9 mouse cellular contexts compared by ENCODE assay signal in the genomic region with DNA sequence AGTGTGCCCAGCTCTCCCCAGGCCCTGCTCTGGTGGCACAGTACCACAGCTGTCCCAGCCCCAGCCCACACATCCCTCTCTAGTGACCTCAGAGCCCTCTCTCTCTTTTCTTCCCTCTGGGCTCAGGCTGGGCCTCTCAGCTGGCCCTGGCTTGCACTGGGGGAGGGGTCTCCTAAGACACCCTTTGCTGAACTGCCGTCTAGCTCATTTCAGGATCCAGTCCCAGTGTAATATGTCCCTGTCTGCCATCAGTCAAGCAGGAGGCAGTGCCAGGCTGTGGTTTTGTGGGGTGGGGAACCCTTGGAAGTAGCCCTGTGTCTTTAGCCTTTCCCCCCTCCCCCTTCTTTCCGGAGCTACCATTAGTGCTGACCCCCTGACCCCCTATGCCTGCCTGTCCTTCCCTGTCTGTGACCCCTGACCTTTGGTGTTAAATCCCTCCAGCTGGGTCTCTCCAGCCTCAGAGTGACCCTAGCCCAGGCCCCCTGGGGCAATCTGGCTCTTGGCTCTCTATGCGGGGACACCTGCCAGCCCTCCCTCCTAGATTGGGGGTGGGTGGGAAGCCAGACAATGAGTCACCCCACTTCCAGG. TPM values are rescaled to one million over a fixed set of nuclear protein-coding genes. Genes with fewer than 3 reads are reported as not detected.
DNase-seq lines count a peak whose midpoint lies in the region; ATAC-seq lines count a peak whose summit lies in the region.
"Had no signal": no experiment of that assay in that cellular context is flagged by ENCODE, and none has a peak within 500 bp of the region (broad histone marks: within the 10 kb centered on the region; RNA-seq: fewer than 3 reads in every experiment).

No protein-coding gene starts in this region.

- H3K27ac ChIP-seq in kidney, embryonic 15.5 days, result peak overlapping the region; percentile 97
- H3K27ac ChIP-seq in embryonic facial prominence, embryonic 15.5 days (replicated peaks), result peak overlapping the region; percentile 94
- peak overlapping the region; percentile 99 for H3K27ac ChIP-seq in limb, embryonic 10.5 days
- H3K27ac ChIP-seq in neural tube, embryonic 15.5 days (replicated peaks), result peak overlapping the region; percentile 94

- no peak for DNase-seq in kidney, postnatal 36 days
- no peak for DNase-seq in limb, embryonic 10.5 days (ENCODE audit: low spot score)
- no peak for DNase-seq in spleen, postnatal 4 days (ENCODE audit: low spot score in 2 of 2)
- DNase-seq in spleen, postnatal 36 days (ENCODE audit: low spot score in 2 of 2), result no peak
- no peak for DNase-seq in left cerebral cortex, adult 11 months (ENCODE audit: low spot score)

- peak overlapping the region; percentile 88 for H3K4me2 ChIP-seq in kidney, embryonic 15.5 days
- peak overlapping the region; percentile 90 for H3K4me2 ChIP-seq in embryonic facial prominence, embryonic 15.5 days (replicated peaks)
- peak overlapping the region; percentile 95 for H3K4me2 ChIP-seq in neural tube, embryonic 15.5 days

- 0 out of 2 replicates have a peak, but pooled peaks have one; percentile 23 for ATAC-seq in kidney, embryonic 15.5 days (replicated peaks; ENCODE audit: low FRiP score)
- no peak for ATAC-seq in embryonic facial prominence, embryonic 15.5 days (ENCODE audit: insufficient number of reproducible peaks, low FRiP score, low TSS enrichment, low read depth)
- 0 out of 2 replicates have a peak, but pooled peaks have one; percentile 3 for ATAC-seq in neural tube, embryonic 15.5 days (ENCODE audit: low FRiP score)

- peak overlapping the region; percentile 79 for H3K4me3 ChIP-seq in kidney, embryonic 15.5 days (replicated peaks)
- H3K4me3 ChIP-seq in embryonic facial prominence, embryonic 15.5 days (replicated peaks), result peak overlapping the region; percentile 82
- H3K4me3 ChIP-seq in limb, embryonic 10.5 days, result peak overlapping the region; percentile 97
- peak overlapping the region; percentile 82 for H3K4me3 ChIP-seq in neural tube, embryonic 15.5 days (replicated peaks)

- H3K9ac ChIP-seq in kidney, embryonic 15.5 days, result peak overlapping the region; percentile 92
- peak overlapping the region; percentile 86 for H3K9ac ChIP-seq in embryonic facial prominence, embryonic 15.5 days
- peak overlapping the region; percentile 88 for H3K9ac ChIP-seq in neural tube, embryonic 15.5 days (replicated peaks)

- 10% methylated on average over 3 of the region's 3 CpGs for WGBS in kidney, embryonic 15.5 days
- 18% methylated on average over 3 of the region's 3 CpGs for WGBS in embryonic facial prominence, embryonic 15.5 days
- 3% methylated on average over 3 of the region's 3 CpGs for WGBS in limb, embryonic 10.5 days
- 8% methylated on average over 3 of the region's 3 CpGs for WGBS in neural tube, embryonic 15.5 days

- no peaks in the 10 kb centered on the region for H3K9me3 ChIP-seq in kidney, embryonic 15.5 days (replicated peaks)
- H3K9me3 ChIP-seq in embryonic facial prominence, embryonic 15.5 days (replicated peaks), result no peaks in the 10 kb centered on the region
- no peaks in the 10 kb centered on the region for H3K9me3 ChIP-seq in limb, embryonic 10.5 days (replicated peaks)
- no peaks in the 10 kb centered on the region for H3K9me3 ChIP-seq in neural tube, embryonic 15.5 days (replicated peaks)
- H3K9me3 ChIP-seq: megakaryocyte, embryonic 14.5 days had no signal

- H3K27me3 ChIP-seq in kidney, embryonic 15.5 days, result no peaks in the 10 kb centered on the region
- H3K27me3 ChIP-seq in embryonic facial prominence, embryonic 15.5 days, result no peaks in the 10 kb centered on the region
- no peaks in the 10 kb centered on the region for H3K27me3 ChIP-seq in limb, embryonic 10.5 days (ENCODE audit: low read depth, poor library complexity, severe bottlenecking)
- no peaks in the 10 kb centered on the region for H3K27me3 ChIP-seq in neural tube, embryonic 15.5 days (replicated peaks)

- peaks cover 85% of the 10 kb centered on the region for H3K4me1 ChIP-seq in kidney, embryonic 15.5 days
- H3K4me1 ChIP-seq in embryonic facial prominence, embryonic 15.5 days, result peaks cover 74% of the 10 kb centered on the region
- H3K4me1 ChIP-seq in limb, embryonic 10.5 days, result peaks cover 87% of the 10 kb centered on the region
- peaks cover 83% of the 10 kb centered on the region for H3K4me1 ChIP-seq in neural tube, embryonic 15.5 days

- no peaks in the 10 kb centered on the region; the same call in 1 of the 2 replicates for H3K36me3 ChIP-seq in kidney, embryonic 15.5 days
- H3K36me3 ChIP-seq in embryonic facial prominence, embryonic 15.5 days, result no peaks in the 10 kb centered on the region; the same call in 1 of the 2 replicates
- H3K36me3 ChIP-seq in limb, embryonic 10.5 days, result peaks cover 10% of the 10 kb centered on the region
- H3K36me3 ChIP-seq in neural tube, embryonic 15.5 days, result no peaks in the 10 kb centered on the region

RNA-seq across cellular contexts. Expression of a gene that starts 1.7 kb away (rescaled TPM):
- 41.2 and 43.8 TPM in 2 replicates for polyA plus RNA-seq in kidney, embryonic 15.5 days (2015; fragmentation: Nextera tagmentation; extraction: Ambion mirVana)
- 33.2 and 33.4 TPM in 2 replicates for polyA plus RNA-seq in embryonic facial prominence, embryonic 15.5 days (2015; fragmentation: Nextera tagmentation; extraction: Ambion mirVana)
- polyA plus RNA-seq in limb, embryonic 10.5 days (2016; fragmentation: Nextera tagmentation; extraction: Ambion mirVana), result 27.0 and 30.7 TPM in 2 replicates
- 17.2 and 18.7 TPM in 2 replicates for polyA plus RNA-seq in neural tube, embryonic 15.5 days (2015; fragmentation: Nextera tagmentation; extraction: Ambion mirVana)

RNA-seq across cellular contexts. Expression of a gene that starts 28.6 kb away (rescaled TPM):
- polyA plus RNA-seq in kidney, embryonic 15.5 days (2015; fragmentation: Nextera tagmentation; extraction: Ambion mirVana), result 90.1 and 92.6 TPM in 2 replicates
- 83.4 and 107 TPM in 2 replicates for polyA plus RNA-seq in embryonic facial prominence, embryonic 15.5 days (2015; fragmentation: Nextera tagmentation; extraction: Ambion mirVana)
- polyA plus RNA-seq in limb, embryonic 10.5 days (2016; fragmentation: Nextera tagmentation; extraction: Ambion mirVana), result 108 and 113 TPM in 2 replicates
- 150 and 179 TPM in 2 replicates for polyA plus RNA-seq in neural tube, embryonic 15.5 days (2015; fragmentation: Nextera tagmentation; extraction: Ambion mirVana)

RNA-seq across cellular contexts. Expression of a gene that starts 36.6 kb away (rescaled TPM):
- polyA plus RNA-seq in kidney, embryonic 15.5 days (2015; fragmentation: Nextera tagmentation; extraction: Ambion mirVana), result 24.6 and 25.7 TPM in 2 replicates
- polyA plus RNA-seq in embryonic facial prominence, embryonic 15.5 days (2015; fragmentation: Nextera tagmentation; extraction: Ambion mirVana), result 23.6 and 24.5 TPM in 2 replicates
- polyA plus RNA-seq in limb, embryonic 10.5 days (2016; fragmentation: Nextera tagmentation; extraction: Ambion mirVana), result 41.4 and 48.5 TPM in 2 replicates
- polyA plus RNA-seq in neural tube, embryonic 15.5 days (2015; fragmentation: Nextera tagmentation; extraction: Ambion mirVana), result 8.6 and 12.3 TPM in 2 replicates

RNA-seq across cellular contexts. Expression of a gene that starts 43.5 kb away (rescaled TPM):
- 22.7 and 23.5 TPM in 2 replicates for polyA plus RNA-seq in kidney, embryonic 15.5 days (2015; fragmentation: Nextera tagmentation; extraction: Ambion mirVana)
- 33.7 and 36.8 TPM in 2 replicates for polyA plus RNA-seq in embryonic facial prominence, embryonic 15.5 days (2015; fragmentation: Nextera tagmentation; extraction: Ambion mirVana)
- polyA plus RNA-seq in limb, embryonic 10.5 days (2016; fragmentation: Nextera tagmentation; extraction: Ambion mirVana), result 22.5 and 28.3 TPM in 2 replicates
- polyA plus RNA-seq in neural tube, embryonic 15.5 days (2015; fragmentation: Nextera tagmentation; extraction: Ambion mirVana), result 7.1 and 8.8 TPM in 2 replicates

RNA-seq across cellular contexts. Expression of a gene that starts 43.6 kb away (rescaled TPM):
- polyA plus RNA-seq in kidney, embryonic 15.5 days (2015; fragmentation: Nextera tagmentation; extraction: Ambion mirVana), result 77.7 and 81.4 TPM in 2 replicates
- polyA plus RNA-seq in embryonic facial prominence, embryonic 15.5 days (2015; fragmentation: Nextera tagmentation; extraction: Ambion mirVana), result 61.2 and 62.6 TPM in 2 replicates
- polyA plus RNA-seq in limb, embryonic 10.5 days (2016; fragmentation: Nextera tagmentation; extraction: Ambion mirVana), result 64.1 and 70.2 TPM in 2 replicates
- polyA plus RNA-seq in neural tube, embryonic 15.5 days (2015; fragmentation: Nextera tagmentation; extraction: Ambion mirVana), result 68.6 and 71.0 TPM in 2 replicates
